Mouse (Mus musculus) forebrain, postnatal 0 days (tissue): ENCODE results near the gene Prlhr. TPM values are rescaled to one million over a fixed set of nuclear protein-coding genes. Genes with fewer than 3 reads are reported as not detected.

Experiments used
- ATAC-seq: fragments of 200-750 bp; cut with Nextera tagmentation; 2 replicates; pipeline ENCODE4 v1.8.0; 2017; ENCODE audit warnings: mild to moderate bottlenecking, moderate library complexity
- DNase-seq: peaks from one replicate; pipeline ENCODE4 v3.0.0-alpha.2; 2015
- H3K27ac ChIP-seq: fragments of 300-500 bp; sonication (generic); 2 replicates; pipeline ENCODE4 v1.5.1; 2014; ENCODE audit warnings: low read depth, mild to moderate bottlenecking, antibody characterized with exemption, low read length, moderate library complexity, mixed read lengths
- H3K27me3 ChIP-seq: fragments of 300-500 bp; sonication (generic); 2 replicates; pipeline ENCODE4 v1.6.1; 2014; ENCODE audit warnings: mild to moderate bottlenecking, low read length, mixed read lengths; ENCODE audit not compliant: insufficient read depth
- H3K36me3 ChIP-seq: fragments of 300-500 bp; sonication (generic); 2 replicates; pipeline ENCODE4 v1.6.1; 2014; ENCODE audit warnings: mild to moderate bottlenecking, moderate library complexity; ENCODE audit not compliant: insufficient read depth
- H3K4me1 ChIP-seq: fragments of 300-500 bp; sonication (generic); 2 replicates; pipeline ENCODE4 v1.6.1; 2014; ENCODE audit warnings: antibody characterized with exemption; ENCODE audit not compliant: insufficient read depth
- H3K4me2 ChIP-seq: fragments of 300-500 bp; sonication (generic); 2 replicates; pipeline ENCODE4 v1.6.1; 2014; ENCODE audit warnings: low read depth, mild to moderate bottlenecking, moderate library complexity
- H3K4me3 ChIP-seq: fragments of 300-500 bp; sonication (generic); 2 replicates; pipeline ENCODE4 v1.5.1; 2014; ENCODE audit warnings: low read depth, low read length, mixed read lengths
- H3K9ac ChIP-seq: fragments of 300-500 bp; sonication (generic); 2 replicates; pipeline ENCODE4 v1.6.1; 2014; ENCODE audit warnings: mild to moderate bottlenecking
- H3K9me3 ChIP-seq: fragments of 300-500 bp; sonication (generic); 2 replicates; pipeline ENCODE4 v1.6.1; 2016; ENCODE audit warnings: low read length
- CTCF ChIP-seq: sonication (generic); IDR thresholded peaks from 2 replicates; pipeline ENCODE4 v1.5.1; 2016; ENCODE audit warnings: antibody characterized with exemption, control low read depth, low read depth
- WGBS: fragments of 180-500 bp; shearing (Covaris S2); extraction: QIAGEN DNeasy Blood & Tissue Kit; methylation state at CpG from one replicate; pipeline ENCODE4 v1.1.7; 2014; 5-methylcytosine and 5-hydroxymethylcytosine counted together
- polyA plus RNA-seq: library from polyadenylated mRNA; unstranded; fragments of >200 nt; fragmentation: Nextera tagmentation; extraction: Ambion mirVana; gene quantifications from 2 replicates; pipeline ENCODE4 v1.2.1, GENCODE M21; 2015
- total RNA-seq: library from RNA; depleted of rRNA; stranded (reverse); fragments of >200 nt; gene quantifications from 2 replicates; pipeline ENCODE4 v1.2.3, GENCODE M21; 2014

Prlhr gene
- total and polyA plus RNA-seq, 2 experiments from 2014 or later, result 0.10 to 1.7 TPM

DNA sequence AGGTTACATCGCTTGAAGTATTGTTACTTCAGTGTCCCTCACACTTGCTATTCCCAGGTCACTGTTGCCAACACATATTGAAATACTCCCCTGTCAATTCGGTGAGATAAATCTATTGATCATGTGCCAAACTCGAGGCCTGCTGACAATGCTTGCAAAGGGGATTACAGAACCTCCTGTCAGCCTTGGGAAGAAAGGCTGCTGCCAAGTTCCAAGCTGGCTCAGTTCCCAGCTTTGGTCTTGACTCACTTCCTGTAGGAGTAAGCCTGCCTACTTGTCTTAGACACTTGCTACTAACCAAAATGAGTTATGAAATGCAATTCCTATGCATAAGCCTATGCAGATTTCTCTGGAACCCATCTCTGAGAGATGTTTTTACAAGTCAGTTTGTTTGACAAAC, 4.2 kb downstream of the Prlhr start:
- WGBS, result 6% methylated on average over 3 of the region's 3 CpGs
- H3K27me3 ChIP-seq, result peaks cover 47% of the 10 kb centered on the region
- ATAC-seq (peak; percentile 80), DNase-seq (peak; percentile 93)
- H3K9ac ChIP-seq, result no peak overlapping the region
- no peak overlapping the region for H3K4me3 ChIP-seq
- no peak overlapping the region for H3K27ac ChIP-seq
- no peak overlapping the region for H3K4me2 ChIP-seq
- H3K36me3 ChIP-seq, result no peaks in the 10 kb centered on the region
- H3K4me1 ChIP-seq, result no peaks in the 10 kb centered on the region; the same call in none of the 2 replicates
- H3K9me3 ChIP-seq, result no peaks in the 10 kb centered on the region
- TF ChIP-seq CTCF, result no peak

DNA sequence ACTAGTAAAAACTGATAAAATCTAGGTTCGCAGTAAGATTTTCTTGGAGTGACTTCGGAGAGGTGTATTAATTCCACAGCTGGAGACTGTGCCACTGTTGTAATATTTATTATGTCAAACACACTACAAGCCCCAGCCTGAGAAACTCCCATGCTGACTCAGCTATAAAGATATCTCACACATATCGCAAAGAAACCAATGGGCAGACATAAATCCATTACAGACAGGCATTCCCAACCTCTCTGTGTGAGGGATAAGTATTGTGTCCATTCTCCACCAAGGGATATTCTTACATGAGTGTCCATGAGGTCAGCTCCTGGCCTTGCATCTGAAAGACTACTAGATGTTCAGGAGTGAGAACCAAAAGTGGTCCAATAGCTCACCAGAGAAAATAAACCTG, 4.7 kb downstream of the Prlhr start:
- H3K9me3 ChIP-seq, result no peaks in the 10 kb centered on the region
- WGBS, result 78% methylated on average over 3 of the region's 3 CpGs
- H3K4me3 ChIP-seq, result no peak overlapping the region
- H3K4me2 ChIP-seq, result no peak overlapping the region
- no peaks in the 10 kb centered on the region; the same call in none of the 2 replicates for H3K4me1 ChIP-seq
- DNase-seq, result no peak
- no peak overlapping the region; the same call in 1 of the 2 replicates for H3K27ac ChIP-seq
- H3K27me3 ChIP-seq, result peaks cover 43% of the 10 kb centered on the region
- no peak overlapping the region for H3K9ac ChIP-seq
- no peaks in the 10 kb centered on the region for H3K36me3 ChIP-seq
- ATAC-seq, result no peak
- TF ChIP-seq CTCF, result no peak

DNA sequence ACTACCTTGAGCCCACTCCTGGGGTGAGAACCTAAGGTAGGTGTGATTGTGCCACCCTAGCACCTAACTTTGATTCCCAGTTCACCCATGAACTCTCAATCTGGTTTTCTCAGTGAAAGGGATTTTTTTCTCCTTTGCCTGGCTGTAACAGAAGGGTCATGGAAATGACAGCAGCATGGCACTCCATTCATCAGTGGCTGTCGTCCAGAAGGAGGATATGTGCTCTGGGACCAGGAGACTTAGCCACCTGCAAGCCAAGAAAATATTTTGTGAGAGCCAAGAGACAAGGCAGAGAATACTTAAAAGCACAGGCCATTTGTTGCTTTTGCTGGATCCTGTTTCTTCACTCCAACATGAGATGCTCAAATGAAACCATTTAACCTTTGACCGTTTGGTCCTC, 6.6 kb downstream of the Prlhr start:
- Histone ChIP-seq H3K36me3 (no peaks in the 10 kb centered on the region), H3K27me3 (peaks cover 25% of the 10 kb centered on the region), H3K4me1 (no peaks in the 10 kb centered on the region; the same call in 1 of the 2 replicates), H3K9ac (no peak overlapping the region), H3K4me3 (no peak overlapping the region), H3K9me3 (no peaks in the 10 kb centered on the region), H3K4me2 (no peak overlapping the region), H3K27ac (no peak overlapping the region)
- no peak for TF ChIP-seq CTCF
- WGBS, result 69% methylated on average over 2 of the region's 2 CpGs
- DNase-seq (no peak), ATAC-seq (no peak)

DNA sequence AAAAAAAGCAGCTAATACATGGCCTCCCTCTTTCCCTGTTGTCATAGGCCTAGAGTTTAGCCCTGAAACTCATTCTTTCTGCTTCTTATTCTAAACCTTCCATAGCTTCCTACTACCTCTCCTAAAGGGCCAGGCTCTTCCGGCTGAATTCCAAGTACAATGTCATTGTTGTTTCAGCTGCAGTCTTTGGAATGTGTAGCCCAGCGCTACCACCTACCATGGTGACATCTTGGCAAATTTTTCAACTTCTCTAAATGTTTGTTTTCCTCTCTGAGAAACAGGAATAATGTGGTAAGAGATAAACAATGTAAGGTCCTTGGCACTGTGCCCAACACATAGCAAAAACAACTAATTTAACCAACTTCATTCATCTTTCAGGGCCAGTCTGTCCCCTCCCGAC, 8.4 kb downstream of the Prlhr start:
- WGBS, result 44% methylated on average over 3 of the region's 3 CpGs
- no peak for DNase-seq
- Histone ChIP-seq H3K4me1 (no peaks in the 10 kb centered on the region; the same call in 1 of the 2 replicates), H3K36me3 (no peaks in the 10 kb centered on the region), H3K9me3 (no peaks in the 10 kb centered on the region), H3K4me3 (no peak overlapping the region), H3K27me3 (peaks cover 12% of the 10 kb centered on the region; the same call in 1 of the 2 replicates), H3K9ac (no peak overlapping the region), H3K27ac (no peak overlapping the region), H3K4me2 (no peak overlapping the region)
- no peak for ATAC-seq
- no peak for TF ChIP-seq CTCF

DNA sequence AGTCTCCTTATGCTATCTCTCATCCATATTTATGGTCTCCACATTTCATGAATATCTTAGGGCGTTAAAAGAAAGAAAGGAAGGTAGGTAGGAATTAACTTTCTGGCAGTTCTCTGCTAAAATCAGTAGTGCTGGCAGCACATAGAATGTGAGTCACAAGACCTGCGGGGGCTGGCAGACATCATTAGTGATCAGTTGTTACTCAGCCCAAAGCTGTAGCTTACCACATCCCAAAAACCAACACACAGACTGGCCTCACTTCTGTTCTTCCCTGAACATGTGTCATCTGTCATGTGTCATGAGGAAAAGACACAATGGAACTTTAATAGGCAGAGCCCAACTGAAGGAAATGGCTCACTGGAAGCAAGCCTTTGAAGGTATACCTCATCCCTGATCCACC, 9.0 kb downstream of the Prlhr start:
- TF ChIP-seq CTCF, result no peak
- no peak overlapping the region for H3K4me2 ChIP-seq
- H3K9me3 ChIP-seq, result no peaks in the 10 kb centered on the region
- WGBS, result 30% methylated on average over 2 of the region's 2 CpGs
- no peaks in the 10 kb centered on the region; the same call in 1 of the 2 replicates for H3K4me1 ChIP-seq
- H3K4me3 ChIP-seq, result no peak overlapping the region
- peaks cover 12% of the 10 kb centered on the region; the same call in 1 of the 2 replicates for H3K27me3 ChIP-seq
- H3K27ac ChIP-seq, result no peak overlapping the region
- ATAC-seq (no peak), DNase-seq (no peak)
- no peak overlapping the region for H3K9ac ChIP-seq
- no peaks in the 10 kb centered on the region for H3K36me3 ChIP-seq

DNA sequence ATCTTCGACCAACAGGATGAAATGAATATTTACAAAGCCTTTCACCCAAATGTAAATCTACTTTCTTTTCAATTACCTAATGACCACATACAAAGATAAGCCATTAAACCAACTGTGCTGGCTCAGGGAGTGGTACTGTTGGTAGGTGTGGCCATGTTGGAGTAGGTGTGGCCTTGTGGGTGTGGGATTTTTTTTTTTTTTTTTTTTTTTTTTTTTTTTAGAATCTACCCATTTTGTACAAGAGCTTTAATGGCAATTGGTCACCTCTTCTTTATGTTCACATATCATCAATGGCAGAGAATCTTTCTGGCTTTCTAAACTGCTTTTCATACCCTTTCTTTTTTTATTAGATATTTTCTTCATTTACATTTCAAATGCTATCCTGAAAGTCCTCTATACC, 12.3 kb downstream of the Prlhr start:
- Histone ChIP-seq H3K9ac (no peak overlapping the region), H3K4me1 (no peaks in the 10 kb centered on the region), H3K4me3 (no peak overlapping the region), H3K9me3 (no peaks in the 10 kb centered on the region), H3K27me3 (peaks cover 7% of the 10 kb centered on the region; the same call in 1 of the 2 replicates), H3K27ac (no peak overlapping the region), H3K36me3 (no peaks in the 10 kb centered on the region), H3K4me2 (no peak overlapping the region)
- no peak for TF ChIP-seq CTCF
- ATAC-seq, result no peak
- WGBS, result 80% methylated on average over 1 of the region's 1 CpGs
- DNase-seq, result no peak

DNA sequence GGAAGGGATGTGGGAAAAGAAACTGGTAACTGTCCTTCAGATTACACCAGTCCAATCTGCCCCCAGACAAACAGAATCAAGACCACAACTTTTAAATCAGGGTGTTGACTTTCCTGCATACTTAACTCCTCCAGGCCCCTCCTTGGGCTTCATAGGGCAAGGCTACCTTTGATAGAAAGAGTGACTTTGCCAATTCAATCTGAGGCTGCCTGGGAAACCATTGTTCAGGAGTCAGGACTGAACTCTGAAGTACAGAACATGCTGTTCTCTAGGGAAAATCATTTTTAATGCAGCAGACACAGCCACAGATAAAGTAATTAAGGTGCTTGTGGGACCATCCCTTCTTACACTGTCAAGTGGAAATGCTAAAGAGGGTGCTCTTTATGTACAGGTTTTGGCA, 27.6 kb downstream of the Prlhr start:
- no peak for ATAC-seq
- no peak overlapping the region for H3K9ac ChIP-seq

More for the DNA sequence above, 27.6 kb downstream of the Prlhr start:
- Histone ChIP-seq H3K4me3 (no peak overlapping the region), H3K36me3 (no peaks in the 10 kb centered on the region), H3K4me2 (no peak overlapping the region), H3K4me1 (peaks cover 4% of the 10 kb centered on the region; the same call in 1 of the 2 replicates), H3K9me3 (no peaks in the 10 kb centered on the region), H3K27ac (no peak overlapping the region), H3K27me3 (no peaks in the 10 kb centered on the region)
- no peak for TF ChIP-seq CTCF
- no peak for DNase-seq
